ENCODE assay signal across 15 mouse cellular contexts in the genomic region with DNA sequence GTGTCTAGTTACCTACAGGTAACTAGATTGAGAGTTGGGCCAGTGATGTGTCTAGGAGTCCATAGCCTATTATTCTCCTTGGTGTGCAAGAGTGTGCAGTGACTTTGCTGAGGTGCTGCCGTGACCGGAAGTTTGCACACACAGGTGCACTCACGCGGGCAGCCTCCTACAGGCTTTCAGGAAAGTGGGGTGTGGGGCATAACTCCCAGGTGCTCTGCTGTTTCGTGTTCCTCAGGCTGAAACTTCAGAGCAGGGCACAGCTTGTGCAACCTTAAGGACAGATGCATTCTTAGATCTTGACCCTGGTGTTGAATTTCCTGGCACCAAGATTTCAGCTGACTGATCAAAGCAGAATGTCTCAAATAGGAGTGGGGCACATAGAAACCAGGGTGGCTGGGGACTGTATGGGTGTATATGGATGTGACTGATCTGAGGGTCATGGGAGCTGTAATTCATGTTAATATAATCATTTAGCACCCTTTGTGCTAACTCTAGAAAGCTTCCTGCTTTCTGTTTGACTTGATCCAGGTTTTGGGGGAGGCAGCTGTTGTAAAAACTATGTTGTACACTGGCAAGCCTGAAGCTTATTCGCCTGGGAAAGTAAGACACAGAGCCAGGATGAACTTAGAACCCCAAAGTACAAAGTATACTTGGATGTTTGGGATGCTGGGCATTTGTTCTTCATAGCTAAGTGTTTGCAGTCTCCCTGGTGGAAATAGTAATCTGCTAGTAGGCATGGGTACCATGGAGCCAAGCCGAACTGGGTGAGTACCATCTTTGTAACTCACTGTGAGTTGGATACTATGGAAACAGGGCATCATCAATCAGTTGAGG.
A peak's percentile ranks its signal among the peaks of the same experiment; 100 is the strongest.
DNase-seq lines count a peak whose midpoint lies in the region; ATAC-seq and TF ChIP-seq lines count a peak whose summit lies in the region.
"Had no signal": no experiment of that assay in that cellular context is flagged by ENCODE, and none has a peak within 500 bp of the region (broad histone marks: within the 10 kb centered on the region; RNA-seq: fewer than 3 reads in every experiment).

No protein-coding gene starts in this region.

- no peaks in the 10 kb centered on the region for H3K36me3 ChIP-seq in kidney, embryonic 15.5 days
- no peaks in the 10 kb centered on the region for H3K36me3 ChIP-seq in kidney, embryonic 16.5 days (ENCODE audit: insufficient read depth, low read length)
- no peaks in the 10 kb centered on the region for H3K36me3 ChIP-seq in liver, embryonic 16.5 days (ENCODE audit: control insufficient read depth, insufficient read depth)
- H3K36me3 ChIP-seq in forebrain, postnatal 0 days (ENCODE audit: insufficient read depth) = no peaks in the 10 kb centered on the region
- H3K36me3 ChIP-seq: stomach, embryonic 15.5 days had no signal

- peak; percentile 59 for ATAC-seq in kidney, embryonic 15.5 days (replicated peaks; ENCODE audit: low FRiP score)
- peak; percentile 60 for ATAC-seq in kidney, embryonic 16.5 days (ENCODE audit: low FRiP score, low TSS enrichment)
- no peak for ATAC-seq in liver, embryonic 16.5 days (ENCODE audit: low read depth)
- no peak for ATAC-seq in forebrain, postnatal 0 days
- ATAC-seq: activated CD4-positive, CD25-positive, alpha-beta regulatory T cell, adult 4 months; intestine, embryonic 16.5 days had no signal

- peak overlapping the region; percentile 72 for H3K27ac ChIP-seq in kidney, embryonic 15.5 days
- peak overlapping the region; percentile 56 for H3K27ac ChIP-seq in kidney, embryonic 16.5 days (ENCODE audit: low read length)
- H3K27ac ChIP-seq in liver, embryonic 16.5 days (ENCODE audit: low read length) = peak overlapping the region; percentile 89
- no peak overlapping the region for H3K27ac ChIP-seq in forebrain, postnatal 0 days (ENCODE audit: low read depth, low read length)
- H3K27ac ChIP-seq: stomach, embryonic 15.5 days had no signal

- no peak overlapping the region for H3K4me3 ChIP-seq in kidney, embryonic 15.5 days (replicated peaks)
- no peak overlapping the region for H3K4me3 ChIP-seq in kidney, embryonic 16.5 days (ENCODE audit: low read length)
- H3K4me3 ChIP-seq in liver, embryonic 16.5 days (ENCODE audit: low read depth, low read length) = no peak overlapping the region
- H3K4me3 ChIP-seq in forebrain, postnatal 0 days (ENCODE audit: low read depth, low read length) = no peak overlapping the region
- no peak overlapping the region for H3K4me3 ChIP-seq in lung, adult 2 months (replicated peaks; ENCODE audit: extremely low read depth, low read depth, low read length)
- H3K4me3 ChIP-seq: stomach, embryonic 15.5 days had no signal

- H3K9me3 ChIP-seq in kidney, embryonic 15.5 days (replicated peaks) = no peaks in the 10 kb centered on the region
- no peaks in the 10 kb centered on the region for H3K9me3 ChIP-seq in kidney, embryonic 16.5 days (ENCODE audit: low read length)
- H3K9me3 ChIP-seq in liver, embryonic 16.5 days (replicated peaks; ENCODE audit: control insufficient read depth, low read length) = no peaks in the 10 kb centered on the region
- no peaks in the 10 kb centered on the region for H3K9me3 ChIP-seq in forebrain, postnatal 0 days (ENCODE audit: low read length)
- H3K9me3 ChIP-seq: stomach, embryonic 15.5 days had no signal

- no peak for TF ChIP-seq POLR2A in lung, adult 2 months (IDR thresholded peaks at IDR 0.05; ENCODE audit: borderline replicate concordance, extremely low read depth, low read depth, low read length)

- WGBS in kidney, embryonic 15.5 days = 51% methylated on average over 7 of the region's 7 CpGs
- WGBS in kidney, embryonic 16.5 days = 43% methylated on average over 7 of the region's 7 CpGs
- 83% methylated on average over 7 of the region's 7 CpGs for WGBS in liver, embryonic 16.5 days (ENCODE audit: insufficient replicate concordance)
- 97% methylated on average over 7 of the region's 7 CpGs for WGBS in forebrain, postnatal 0 days
- 77% methylated on average over 7 of the region's 7 CpGs for WGBS in lung, adult 2 months

- no peak for DNase-seq in kidney, postnatal 14 days
- DNase-seq in forebrain, postnatal 0 days = no peak
- no peak for DNase-seq in T-cell, adult 2 months (ENCODE audit: low spot score)
- DNase-seq in lung, adult 2 months = no peak
- DNase-seq: cerebellum, postnatal 25 days; lung, adult 18-20 months; lung, postnatal 4 days; midbrain, embryonic 14.5 days; right cerebral cortex, adult 18-20 months had no signal

- no peak overlapping the region for H3K9ac ChIP-seq in kidney, embryonic 15.5 days
- no peak overlapping the region for H3K9ac ChIP-seq in kidney, embryonic 16.5 days (replicated peaks; ENCODE audit: low read length)
- H3K9ac ChIP-seq in liver, embryonic 16.5 days (ENCODE audit: low read depth, low read length) = no peak overlapping the region
- H3K9ac ChIP-seq in forebrain, postnatal 0 days = no peak overlapping the region
- H3K9ac ChIP-seq: stomach, embryonic 15.5 days had no signal

- H3K4me2 ChIP-seq in kidney, embryonic 15.5 days = no peak overlapping the region
- no peak overlapping the region for H3K4me2 ChIP-seq in kidney, embryonic 16.5 days (replicated peaks; ENCODE audit: low read depth, low read length)
- peak overlapping the region; percentile 60 for H3K4me2 ChIP-seq in liver, embryonic 16.5 days (ENCODE audit: low read depth, low read length)
- H3K4me2 ChIP-seq in forebrain, postnatal 0 days (ENCODE audit: low read depth) = no peak overlapping the region
- H3K4me2 ChIP-seq: stomach, embryonic 15.5 days had no signal

- no peaks in the 10 kb centered on the region for H3K27me3 ChIP-seq in kidney, embryonic 15.5 days
- H3K27me3 ChIP-seq in kidney, embryonic 16.5 days (ENCODE audit: insufficient read depth, low read length) = no peaks in the 10 kb centered on the region
- no peaks in the 10 kb centered on the region for H3K27me3 ChIP-seq in liver, embryonic 16.5 days (ENCODE audit: control insufficient read depth, insufficient read depth, low read depth, low read length)
- H3K27me3 ChIP-seq in forebrain, postnatal 0 days (ENCODE audit: insufficient read depth, low read length) = no peaks in the 10 kb centered on the region
- H3K27me3 ChIP-seq: stomach, embryonic 15.5 days had no signal

- H3K4me1 ChIP-seq in kidney, embryonic 15.5 days = peaks cover 32% of the 10 kb centered on the region
- peaks cover 11% of the 10 kb centered on the region for H3K4me1 ChIP-seq in kidney, embryonic 16.5 days (ENCODE audit: insufficient read depth, low read length)
- peaks cover 64% of the 10 kb centered on the region for H3K4me1 ChIP-seq in liver, embryonic 16.5 days (ENCODE audit: control insufficient read depth, low read depth, low read length)
- no peaks in the 10 kb centered on the region for H3K4me1 ChIP-seq in forebrain, postnatal 0 days (ENCODE audit: insufficient read depth)
- H3K4me1 ChIP-seq in lung, adult 2 months (ENCODE audit: control insufficient read depth, insufficient read depth, low read length) = no peaks in the 10 kb centered on the region; the same call in 1 of the 2 replicates
- H3K4me1 ChIP-seq: stomach, embryonic 15.5 days had no signal

- no peak for TF ChIP-seq CTCF in forebrain, postnatal 0 days (IDR thresholded peaks at IDR 0.05; ENCODE audit: low read depth)
- no peak for TF ChIP-seq CTCF in lung, adult 2 months (IDR thresholded peaks at IDR 0.05; ENCODE audit: insufficient read depth, low read length)

Comparison
In these comparisons a context has a peak if more than half of its experiments do, and no peak if none do; other contexts are left out.
1. ATAC-seq: peak in kidney, embryonic 15.5 days (single experiment) and kidney, embryonic 16.5 days (single experiment); none in liver, embryonic 16.5 days (single experiment) and forebrain, postnatal 0 days (single experiment).